Mouse (Mus musculus) left cerebral cortex, adult 11 months (tissue): Measurements from ENCODE around the gene Mmp1b.
"Not testable (repeated sequence)": the region's sequence is repeated elsewhere in the genome, so short reads cannot be mapped to it uniquely, and the experiment has no call there.

Experiments used
- DNase-seq: peaks from one replicate; pipeline ENCODE4 v3.0.0; 2022; ENCODE audit warnings: low spot score

Gene Mmp1b

DNA sequence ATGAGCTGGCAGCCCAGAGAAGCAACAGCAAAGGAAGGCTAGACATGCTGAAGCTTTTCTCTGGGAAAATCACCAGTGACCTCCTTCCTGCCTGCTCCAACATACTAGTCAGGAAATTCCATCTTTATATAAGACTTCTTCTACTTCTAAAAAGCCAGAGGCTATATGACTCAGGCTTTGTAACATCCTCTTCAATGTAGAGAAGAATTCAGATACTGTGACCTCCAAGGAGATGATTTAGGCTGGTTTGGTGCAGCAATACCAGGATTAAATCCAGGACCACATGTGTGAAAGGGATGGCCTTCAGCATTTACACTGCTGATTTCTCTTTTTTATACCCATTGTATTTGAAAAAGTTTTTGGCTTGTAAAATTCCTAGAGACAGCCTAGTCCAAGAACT lies at the start of gene Mmp1b:
Gene Mmp1b, minus strand, starts transcription at position 101 of the 400 bp plus-strand sequence.
- DNase-seq, result no peak

- not testable (repeated sequence) for DNase-seq
Measured at GRCm38 (mm10) chr9:7396556-7396955, 8.7 kb upstream of the Mmp1b start.

DNA sequence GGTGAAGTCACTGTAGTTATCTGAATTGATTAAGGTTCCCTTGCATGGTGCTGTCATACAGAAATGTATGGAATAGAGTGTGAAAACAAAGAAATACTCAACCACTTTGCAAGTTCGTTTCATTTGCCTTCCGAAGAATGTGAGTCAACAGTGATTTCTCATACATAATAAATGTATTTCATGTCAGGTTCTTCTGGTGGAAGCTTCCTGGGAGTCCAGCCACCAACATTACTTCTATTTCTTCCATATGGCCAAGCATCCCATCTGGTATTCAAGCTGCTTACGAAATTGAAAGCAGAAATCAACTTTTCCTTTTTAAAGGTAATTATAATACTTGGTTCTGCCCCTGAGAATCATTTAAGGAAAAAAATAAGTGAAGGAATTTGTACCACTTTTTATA lies 33.3 kb downstream of the Mmp1b start:
- DNase-seq, result no peak

DNA sequence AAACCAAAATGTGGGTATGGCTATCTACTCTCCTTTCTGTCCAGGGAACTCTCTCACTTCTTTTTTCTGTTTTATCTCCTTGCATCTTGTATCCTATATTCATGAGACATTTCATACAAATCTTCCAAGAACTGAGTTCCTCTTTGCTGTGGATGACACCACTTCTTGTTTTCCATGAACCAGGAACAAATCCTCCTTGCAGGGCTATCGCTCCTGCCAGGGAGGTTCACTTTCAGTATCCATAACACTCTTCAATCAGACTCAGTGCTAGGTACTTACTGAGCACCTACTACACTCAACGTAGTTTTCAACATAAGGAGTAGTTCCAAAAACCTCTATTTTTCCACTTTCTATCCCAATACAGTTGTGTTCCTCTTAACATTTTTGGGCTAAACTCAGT lies 42.3 kb downstream of the Mmp1b start:
- no peak for DNase-seq

DNA sequence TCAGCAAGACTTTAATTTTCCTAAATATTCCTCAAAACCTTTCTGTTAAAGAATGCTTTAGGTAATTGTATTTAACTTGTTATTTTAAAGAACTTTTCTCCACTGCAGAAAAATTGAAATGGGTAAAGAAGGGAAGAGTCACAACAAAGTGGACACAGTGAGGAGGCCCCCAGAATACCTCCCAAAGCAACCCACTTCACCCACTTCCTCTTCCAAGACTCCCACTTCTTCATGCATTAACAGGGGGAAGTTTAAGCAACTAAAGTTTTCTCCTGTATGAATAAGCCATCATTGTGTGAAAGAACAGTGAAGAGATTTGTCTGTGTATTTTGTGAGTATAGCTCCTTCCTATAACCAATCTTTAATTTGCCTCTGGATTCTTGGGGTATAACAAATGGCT lies 43.7 kb downstream of the Mmp1b start, which contains the start of gene Mmp12:
Gene Mmp12, plus strand, starts transcription at position 275 of the 400 bp plus-strand sequence.
- no peak for DNase-seq

DNA sequence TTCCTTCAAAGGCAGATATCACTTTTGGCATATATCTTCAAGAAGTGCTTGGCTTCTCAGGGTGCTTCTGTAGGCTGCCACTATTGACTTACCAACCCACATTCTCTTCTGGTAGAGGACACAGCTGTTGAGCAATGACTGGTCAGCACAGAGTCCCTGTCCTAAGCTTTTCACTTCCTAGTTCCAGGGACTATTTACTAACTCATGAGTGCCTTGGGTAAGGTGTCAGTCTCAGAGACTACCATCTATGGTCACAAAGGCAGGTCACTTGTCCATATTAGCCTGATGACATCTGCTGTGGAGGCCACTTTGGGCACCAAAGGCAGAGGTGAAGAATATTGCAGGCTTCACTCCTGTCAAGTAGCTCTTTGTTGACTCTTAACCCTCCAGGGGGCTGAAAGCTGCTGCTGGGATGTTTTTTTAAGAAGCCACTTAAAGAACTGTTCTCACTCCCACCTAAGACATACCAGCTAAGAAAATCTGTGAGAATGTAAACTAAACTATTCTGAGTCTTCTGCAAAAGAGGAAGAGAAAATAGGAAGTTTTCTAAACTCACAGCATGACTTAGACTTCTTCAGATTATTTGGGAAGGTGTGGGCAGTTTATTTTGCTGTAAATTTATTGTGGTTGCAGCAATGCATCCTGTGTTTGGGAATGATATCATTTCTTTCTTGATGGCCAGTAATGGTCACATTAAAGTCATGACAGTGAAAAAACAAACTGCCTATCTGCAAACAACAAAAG lies 50.9 kb downstream of the Mmp1b start:
- DNase-seq, result no peak

DNA sequence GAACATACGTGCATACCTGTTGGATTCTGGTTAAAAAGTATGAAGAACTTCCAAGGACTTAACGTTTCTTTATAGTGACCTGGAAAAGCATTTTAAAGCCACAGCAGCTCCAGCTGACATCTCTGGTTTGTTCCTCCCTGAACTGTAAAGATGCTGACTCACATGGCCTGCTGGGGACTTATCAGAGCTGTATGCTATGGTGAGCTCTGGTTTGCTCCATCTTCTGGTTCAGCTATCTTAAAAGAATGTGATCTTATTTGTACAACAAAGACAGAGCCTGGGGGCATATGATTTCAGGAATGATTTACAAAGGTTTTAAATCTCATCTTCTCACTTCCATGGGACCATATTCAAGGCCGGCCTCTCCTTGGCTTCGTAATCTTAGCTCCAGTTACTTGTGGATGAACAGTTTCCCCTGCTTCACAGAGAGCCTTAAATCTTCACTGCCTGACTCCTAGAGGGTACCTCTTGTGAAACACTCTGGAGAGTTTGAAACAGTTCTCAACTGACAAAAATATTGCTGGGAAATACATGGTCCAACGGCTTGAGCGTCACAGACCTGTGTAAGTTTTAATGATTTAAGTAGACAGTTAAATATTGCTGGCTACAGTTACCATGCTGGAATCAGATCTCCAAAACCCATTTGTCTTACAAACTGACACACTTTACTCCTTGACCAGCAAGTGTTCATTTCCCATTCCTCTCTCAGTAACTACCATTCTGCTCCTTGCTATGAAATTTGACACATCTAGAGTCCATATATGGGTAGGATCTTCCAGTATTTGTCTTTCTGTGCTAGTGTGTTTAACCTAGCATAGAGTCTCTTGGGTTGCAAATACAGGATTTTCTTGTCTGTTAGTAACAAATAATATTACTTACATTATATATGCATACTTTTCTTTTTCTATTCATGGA lies 51.8 kb downstream of the Mmp1b start:
- DNase-seq, result no peak

DNA sequence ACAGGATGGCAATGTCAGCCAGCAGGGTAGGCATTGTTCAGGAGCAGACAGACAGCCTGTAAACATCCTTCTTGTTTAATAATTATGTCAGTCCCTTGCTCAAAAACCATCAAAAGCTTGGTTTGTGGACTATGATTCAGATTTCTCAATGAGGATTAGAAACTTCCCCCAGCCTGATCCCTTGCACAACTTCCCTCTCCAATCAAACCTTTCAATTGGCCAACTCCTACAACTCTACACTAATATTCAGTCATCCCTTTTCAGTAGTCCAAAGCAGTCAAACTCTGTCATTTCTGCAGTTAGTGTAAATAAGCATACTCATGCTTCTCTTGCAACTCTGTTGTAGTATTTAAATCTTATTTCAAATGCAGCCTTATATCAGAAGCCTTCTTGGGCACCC lies 56.0 kb downstream of the Mmp1b start:
- DNase-seq, result no peak
